Mouse (Mus musculus) c-Kit-positive CD71-positive TER-119-negative erythroid progenitor cells, embryonic 14.5 days (primary cell): ENCODE data around the gene Gm10318.

Experiments
- DNase-seq: peaks from one replicate; pipeline ENCODE4 v3.0.0-alpha.2; 2013; ENCODE audit warnings: low read depth

Gene Gm10318

GRCm38 (mm10) chr10:77852559-77852958 lies at the start of gene Gm10318:
Gm10318 (plus strand) TSS chr10:77852859.
- DNase-seq, result no peak

- DNase-seq, result no peak
Measured at GRCm38 (mm10) chr10:77804095-77804494, 48.6 kb upstream of the Gm10318 start.

GRCm38 (mm10) chr10:77811743-77812142 lies 40.9 kb upstream of the Gm10318 start, which contains the start of gene Gm9507:
Gm9507 (minus strand) TSS chr10:77811843.
- no peak for DNase-seq

GRCm38 (mm10) chr10:77814382-77814781 lies 38.3 kb upstream of the Gm10318 start, which contains the start of gene Gm2696:
Gm2696 (plus strand) TSS chr10:77814682.
- no peak for DNase-seq

GRCm38 (mm10) chr10:77815514-77815913 lies 37.1 kb upstream of the Gm10318 start:
- DNase-seq, result peak; percentile 7

GRCm38 (mm10) chr10:77818523-77818922 lies 34.1 kb upstream of the Gm10318 start:
- no peak for DNase-seq

- no peak for DNase-seq
Measured at GRCm38 (mm10) chr10:77819203-77819602, 33.5 kb upstream of the Gm10318 start.

GRCm38 (mm10) chr10:77826951-77827350 lies 25.7 kb upstream of the Gm10318 start, which contains the start of gene Krtap10-4:
Krtap10-4 (minus strand) TSS chr10:77827095.
- DNase-seq, result no peak

- DNase-seq, result no peak
Measured at GRCm38 (mm10) chr10:77835647-77836046, 17.0 kb upstream of the Gm10318 start, which contains the start of gene Krtap10-10. Krtap10-10 (plus strand) TSS chr10:77835947.

- no peak for DNase-seq
Measured at GRCm38 (mm10) chr10:77839006-77839405, 13.7 kb upstream of the Gm10318 start.

GRCm38 (mm10) chr10:77846503-77846902 lies 6.2 kb upstream of the Gm10318 start, which contains the start of gene Gm36176:
Gm36176 (plus strand) TSS chr10:77846803.
- DNase-seq, result no peak

GRCm38 (mm10) chr10:77846961-77847360 lies 5.7 kb upstream of the Gm10318 start:
- no peak for DNase-seq

GRCm38 (mm10) chr10:77847538-77847937 lies 5.1 kb upstream of the Gm10318 start:
- DNase-seq, result no peak

GRCm38 (mm10) chr10:77861675-77862074 lies 9.0 kb downstream of the Gm10318 start, which contains the start of gene Gm3285:
Gm3285 (plus strand) TSS chr10:77861975.
- DNase-seq, result no peak

- DNase-seq, result peak; percentile 50
Measured at GRCm38 (mm10) chr10:77864067-77864761, 11.6 kb downstream of the Gm10318 start.

GRCm38 (mm10) chr10:77864762-77865143 lies 12.1 kb downstream of the Gm10318 start:
- DNase-seq, result no peak

GRCm38 (mm10) chr10:77867546-77867945 lies 14.9 kb downstream of the Gm10318 start:
- DNase-seq, result no peak

- no peak for DNase-seq
Measured at GRCm38 (mm10) chr10:77869651-77870050, 17.0 kb downstream of the Gm10318 start.

- DNase-seq, result no peak
Measured at GRCm38 (mm10) chr10:77878985-77879384, 26.3 kb downstream of the Gm10318 start.

- DNase-seq, result no peak
Measured at GRCm38 (mm10) chr10:77880305-77880704, 27.6 kb downstream of the Gm10318 start.

- DNase-seq, result no peak
Measured at GRCm38 (mm10) chr10:77882553-77882952, 29.9 kb downstream of the Gm10318 start.

- no peak for DNase-seq
Measured at GRCm38 (mm10) chr10:77886007-77886747, 33.5 kb downstream of the Gm10318 start.

- DNase-seq, result no peak
Measured at GRCm38 (mm10) chr10:77890987-77891565, 38.4 kb downstream of the Gm10318 start.
